Mouse (Mus musculus) hematopoietic stem cell, adult 5-6 weeks (primary cell): Measurements from ENCODE around the gene Ltc4s. TPM values are rescaled to one million over a fixed set of nuclear protein-coding genes. Genes with fewer than 3 reads are reported as not detected.

Experiments used
- ATAC-seq, 2 experiments: fragments of 125-278 bp in 1 of 2; replicated peaks in 1 of 2; 2 replicates each; pipeline ENCODE4 v1.8.0; 2016 to 2017; ENCODE audit warnings: inconsistent platforms in 2 of 2, mild to moderate bottlenecking in 2 of 2, moderate number of reproducible peaks in 2 of 2, low read depth in 1 of 2, moderate TSS enrichment in 1 of 2; ENCODE audit not compliant: low FRiP score in 2 of 2, poor library complexity in 2 of 2, severe bottlenecking in 2 of 2, insufficient read depth in 1 of 2, low TSS enrichment in 1 of 2
- total RNA-seq: library from RNA; stranded (forward); fragments of 172-1452, 232-1000 nt; gene quantifications from 2 replicates; pipeline ENCODE4 v1.2.3, GENCODE M21; 2017

Ltc4s gene
- total RNA-seq, 1 experiment from 2014 or later: 12.0 TPM

DNA sequence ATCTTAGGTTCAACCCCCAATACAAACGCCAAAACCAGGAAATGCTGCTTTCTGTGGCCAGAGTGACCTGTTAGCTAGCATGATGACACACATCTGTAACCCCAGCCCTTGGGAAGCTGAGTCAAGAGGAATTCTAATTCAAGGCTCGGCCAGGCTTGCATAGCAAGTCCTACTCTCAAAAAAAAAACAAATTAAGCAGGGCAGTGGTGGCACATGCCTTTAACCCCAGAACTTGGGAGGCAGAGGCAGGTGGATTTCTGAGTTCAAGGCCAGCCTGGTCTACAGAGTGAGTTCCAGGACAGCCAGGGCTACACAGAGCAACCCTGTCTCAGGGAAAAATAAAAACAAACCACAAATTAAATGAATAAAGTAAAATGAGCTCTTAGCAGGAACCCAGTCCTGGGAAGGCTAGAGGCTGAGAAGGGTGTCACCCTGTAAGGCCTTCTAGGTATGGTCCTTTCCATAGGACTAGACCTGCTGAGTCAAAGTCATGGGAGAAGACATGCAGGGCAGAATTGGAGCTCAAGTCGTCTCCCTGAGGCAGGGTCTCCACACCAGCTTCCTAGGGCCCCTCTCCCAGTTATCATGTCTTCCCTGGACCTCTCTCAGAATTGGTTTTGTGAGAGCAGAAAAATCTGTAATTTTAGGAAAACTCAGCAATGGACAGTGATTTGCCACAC is 26.2 kb downstream of the Ltc4s start:
- ATAC-seq: no peak

DNA sequence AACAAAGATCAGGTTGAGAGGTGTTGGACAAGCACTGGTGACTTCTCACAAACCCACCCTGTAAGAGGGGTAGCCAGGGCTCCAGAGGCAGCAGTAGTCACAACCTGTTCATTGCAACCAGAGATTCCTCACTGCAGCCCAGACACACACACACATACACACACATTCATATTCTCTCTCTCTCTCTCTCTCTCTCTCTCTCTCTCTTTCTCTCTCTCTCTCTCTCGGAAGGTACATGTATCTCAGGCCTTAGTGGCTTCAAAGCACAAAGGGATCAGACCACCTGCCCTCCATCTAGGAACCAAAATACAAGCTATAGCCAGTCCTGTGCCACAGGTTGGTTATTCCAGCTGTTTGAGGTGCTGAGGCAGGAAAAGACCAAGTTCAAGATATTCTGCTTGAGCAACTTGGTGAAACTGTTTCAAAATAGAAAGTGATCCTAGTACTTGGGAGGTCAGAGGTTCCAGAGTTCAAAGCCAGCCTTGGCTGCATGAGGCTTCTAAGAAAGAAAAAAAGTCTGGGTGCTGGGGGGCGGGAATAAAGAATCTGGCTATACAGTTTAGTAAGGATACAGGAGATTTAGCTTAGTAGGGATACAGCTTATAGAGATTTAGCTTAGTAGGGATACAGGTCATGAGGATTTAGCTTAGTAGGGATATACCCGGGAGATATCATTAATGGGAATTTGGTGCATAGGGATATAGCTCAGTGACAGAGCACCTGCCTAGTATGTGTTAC is 26.9 kb downstream of the Ltc4s start:
- ATAC-seq: no peak

DNA sequence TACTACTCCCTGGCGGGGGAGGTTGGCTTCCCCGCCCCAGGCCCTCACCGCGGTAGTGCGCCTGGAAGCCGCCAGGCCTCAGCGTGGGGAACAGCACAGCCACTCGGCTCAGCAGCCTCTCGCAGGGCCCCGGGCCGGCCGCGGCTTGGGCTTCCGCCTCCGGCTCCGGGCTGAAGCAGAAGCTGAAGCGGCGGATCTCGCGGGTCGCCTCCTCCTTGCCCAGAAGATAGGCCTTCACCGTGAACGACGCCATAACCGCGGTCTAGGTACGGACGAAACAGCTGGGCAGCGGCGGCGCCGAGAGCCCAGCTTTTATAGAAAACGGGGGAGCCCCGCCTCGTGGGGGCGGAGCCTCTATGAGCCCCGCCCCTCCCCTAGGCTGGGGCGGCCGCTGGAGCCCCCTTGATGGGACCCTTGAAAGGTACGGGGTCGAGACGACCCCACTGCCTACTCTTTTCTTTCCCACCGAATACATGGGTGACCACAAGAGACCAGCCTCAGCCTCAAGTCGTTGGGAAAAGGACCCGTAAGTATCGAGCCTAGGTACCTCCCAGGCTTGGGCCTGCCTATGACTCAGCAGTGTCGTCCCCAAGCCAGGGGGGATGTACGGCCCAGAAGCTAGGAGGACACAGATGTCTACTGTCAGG is 27.8 kb downstream of the Ltc4s start, which contains the start of the genes Sqstm1 and Mgat4b:
Sqstm1 (minus strand) TSS at position 323 of the 647 bp plus-strand sequence.
Mgat4b (plus strand) TSS at position 386 of the 647 bp plus-strand sequence.
- ATAC-seq: peak; percentile 39 to 66

DNA sequence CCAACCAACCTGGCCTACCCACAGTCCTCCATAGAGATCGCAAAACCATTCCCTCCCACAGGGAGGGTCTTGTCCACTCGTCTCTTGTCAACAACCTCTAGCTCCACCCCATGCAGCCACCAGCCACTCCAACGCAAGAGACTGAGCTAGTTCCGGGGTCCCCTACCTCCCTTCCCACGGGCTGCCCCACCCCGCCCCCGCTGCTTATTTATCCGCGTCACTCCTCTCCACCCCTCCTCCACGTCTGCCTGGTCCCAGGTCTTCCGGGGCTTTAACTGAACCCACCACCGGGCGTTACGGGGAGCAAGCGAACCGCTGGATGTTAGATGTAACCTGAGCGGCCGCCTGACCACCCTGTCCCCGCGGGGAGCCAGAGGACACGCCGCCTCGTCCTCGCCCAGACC is 28.3 kb downstream of the Ltc4s start:
- ATAC-seq: peak; percentile 79 to 85

DNA sequence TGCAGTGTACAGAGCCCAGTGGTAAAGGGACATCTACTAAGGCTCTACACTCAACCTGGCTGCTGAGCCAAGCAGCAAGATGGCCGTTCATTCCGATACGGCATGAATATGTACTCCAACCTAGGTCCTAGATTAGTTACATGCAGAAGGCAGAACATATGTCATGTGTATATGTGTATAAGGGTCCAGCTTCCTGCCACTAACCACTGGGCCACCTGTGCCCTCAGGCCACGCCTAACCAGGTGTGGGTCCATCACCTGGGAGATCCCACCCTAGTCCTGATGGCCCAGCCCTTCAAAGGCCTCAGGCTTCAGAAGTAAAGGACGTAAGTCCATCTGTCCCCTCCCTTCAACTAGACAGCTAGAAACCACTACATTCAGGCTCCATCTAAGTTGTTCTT is 30.4 kb downstream of the Ltc4s start:
- ATAC-seq: no peak

DNA sequence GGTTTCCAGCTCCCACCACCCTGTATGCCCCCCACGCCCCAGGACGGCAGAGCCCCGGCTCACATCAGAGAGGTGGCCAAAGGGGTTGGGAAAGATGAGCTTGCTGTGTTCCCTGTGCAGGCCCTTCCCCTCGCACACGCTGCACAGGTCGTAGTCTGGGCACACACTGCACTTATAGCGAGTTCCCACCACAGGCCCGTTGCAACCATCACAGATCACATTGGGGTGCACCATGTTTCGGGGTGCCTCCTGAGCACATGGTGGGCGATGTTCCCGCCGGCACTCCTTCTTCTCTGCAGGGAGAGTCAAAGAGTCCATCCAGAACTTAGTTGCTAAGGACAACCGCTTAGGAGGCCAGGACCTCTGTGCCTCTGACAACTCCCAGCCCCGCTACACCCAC is 31.1 kb downstream of the Ltc4s start:
- no peak for ATAC-seq

DNA sequence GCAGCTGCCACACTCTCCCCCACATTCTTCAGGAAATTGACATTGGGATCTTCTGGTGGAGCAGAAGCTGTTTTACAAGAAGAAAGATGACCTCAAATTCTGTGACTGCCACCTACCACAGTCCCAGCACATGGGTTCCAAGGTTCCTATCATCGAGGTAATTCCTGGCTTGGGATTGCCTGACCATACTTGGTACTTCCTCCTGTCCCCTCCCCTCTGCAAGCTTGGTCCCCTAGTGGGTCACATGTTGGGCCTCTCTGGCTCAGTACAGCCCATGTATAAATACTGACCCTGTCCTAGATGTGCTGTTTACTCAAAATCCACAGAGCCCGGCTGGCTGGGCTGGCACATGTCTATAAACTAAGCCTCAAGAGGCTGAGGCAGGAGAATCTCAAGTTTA is 32.4 kb downstream of the Ltc4s start:
- ATAC-seq: no peak

DNA sequence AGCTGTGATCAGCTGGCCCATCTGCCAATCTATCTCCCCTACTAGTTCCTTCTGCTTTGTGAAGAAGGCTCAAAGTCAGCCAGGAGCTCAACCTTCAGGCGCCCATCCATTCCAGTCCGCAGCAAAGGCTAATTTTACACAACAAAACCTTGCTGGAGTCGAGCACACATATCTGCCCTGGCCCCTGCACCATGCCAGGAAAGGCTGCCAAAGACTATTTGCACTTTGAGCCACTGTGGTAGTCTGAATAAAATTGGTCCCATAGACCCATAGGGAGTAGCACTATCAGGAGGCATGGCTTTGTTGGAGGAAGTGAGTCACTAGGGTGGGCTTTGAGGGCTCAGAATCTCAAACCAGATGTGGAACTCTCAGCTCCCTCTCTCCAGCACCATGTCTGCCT is 33.0 kb downstream of the Ltc4s start:
- no peak for ATAC-seq

DNA sequence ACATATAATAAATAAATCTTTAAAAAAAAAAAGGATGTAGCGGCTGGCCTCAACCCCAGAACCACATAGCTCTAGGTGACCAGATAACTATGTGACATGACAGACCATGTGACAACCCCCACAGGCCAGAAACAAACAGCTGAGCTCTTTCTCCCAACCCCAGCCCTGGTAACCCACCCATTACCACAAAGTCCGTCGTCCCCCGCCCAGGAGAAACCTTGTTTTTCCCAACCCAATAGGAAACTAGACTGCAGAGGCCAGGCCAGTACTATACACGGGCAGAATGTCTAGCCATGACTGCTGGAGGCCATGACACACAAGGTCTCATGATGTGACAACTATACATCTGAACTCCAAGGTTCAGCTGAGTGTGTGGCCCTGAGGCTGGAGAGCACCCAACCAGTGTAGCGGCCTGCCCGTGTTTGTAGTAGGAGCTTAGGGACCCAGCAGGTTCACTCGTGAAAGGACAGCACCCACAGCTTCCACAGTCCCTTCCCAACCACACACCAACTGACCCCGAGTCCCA is 35.1 kb downstream of the Ltc4s start:
- no peak for ATAC-seq

DNA sequence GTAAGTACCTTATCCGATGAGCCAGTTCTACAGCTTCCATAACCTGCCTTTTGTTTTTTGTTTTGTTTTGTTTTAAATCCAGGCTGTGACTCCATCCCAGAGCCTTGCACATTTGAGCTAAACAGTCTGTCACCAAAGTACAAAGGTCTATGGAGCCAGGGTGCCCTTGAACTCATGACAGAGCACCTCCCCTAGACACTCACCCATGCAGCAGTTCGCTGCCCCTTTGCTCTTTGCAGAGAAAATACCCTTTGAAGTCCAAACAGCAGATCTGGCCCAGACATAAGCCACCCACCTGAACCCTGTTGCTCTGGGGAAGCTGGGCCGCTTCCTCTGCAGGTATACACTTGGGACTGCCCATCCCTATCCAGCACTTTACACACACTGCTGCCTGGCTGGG is 36.8 kb downstream of the Ltc4s start:
- no peak for ATAC-seq

DNA sequence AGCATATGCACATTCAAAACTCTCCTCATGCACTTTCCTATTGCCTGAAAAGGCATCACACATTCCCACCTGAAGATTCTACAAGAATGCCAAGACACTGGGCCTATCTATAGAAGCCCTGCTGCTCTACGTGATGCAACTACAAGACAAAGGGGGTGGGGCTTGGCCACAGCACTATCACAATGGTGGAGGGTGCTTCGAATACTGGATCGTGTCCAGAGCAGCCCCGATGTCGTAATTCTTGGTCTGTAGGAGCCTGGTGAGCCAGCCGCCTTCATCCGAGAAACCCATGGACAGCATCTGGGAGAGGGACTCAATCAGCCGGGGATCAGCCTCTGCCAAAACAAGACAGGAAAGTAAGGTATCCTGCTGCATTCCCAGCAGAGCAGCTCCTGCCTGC is 37.8 kb downstream of the Ltc4s start:
- ATAC-seq: peak in 1 of 2 experiments; percentile 27; a peak in 1 of 4 replicates

DNA sequence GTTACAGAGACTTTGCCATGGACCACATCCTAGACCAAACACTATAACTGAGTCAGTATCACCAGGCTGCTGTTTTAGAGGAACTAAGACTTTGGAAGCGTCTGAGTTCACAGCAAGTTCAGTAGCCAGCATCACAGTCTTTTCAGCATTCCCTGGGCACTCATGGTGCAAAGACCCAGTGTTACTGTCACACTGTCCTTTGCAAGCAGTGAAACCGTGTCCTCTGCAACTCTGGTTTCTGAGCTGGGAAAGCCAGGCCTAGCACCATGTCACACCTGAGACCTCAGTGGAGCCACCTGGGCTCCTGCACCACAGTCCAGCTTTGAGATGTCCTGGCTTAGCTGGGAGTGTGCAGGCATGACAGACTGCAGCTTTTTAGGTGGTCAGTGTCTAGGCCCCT is 39.5 kb downstream of the Ltc4s start:
- no peak for ATAC-seq

DNA sequence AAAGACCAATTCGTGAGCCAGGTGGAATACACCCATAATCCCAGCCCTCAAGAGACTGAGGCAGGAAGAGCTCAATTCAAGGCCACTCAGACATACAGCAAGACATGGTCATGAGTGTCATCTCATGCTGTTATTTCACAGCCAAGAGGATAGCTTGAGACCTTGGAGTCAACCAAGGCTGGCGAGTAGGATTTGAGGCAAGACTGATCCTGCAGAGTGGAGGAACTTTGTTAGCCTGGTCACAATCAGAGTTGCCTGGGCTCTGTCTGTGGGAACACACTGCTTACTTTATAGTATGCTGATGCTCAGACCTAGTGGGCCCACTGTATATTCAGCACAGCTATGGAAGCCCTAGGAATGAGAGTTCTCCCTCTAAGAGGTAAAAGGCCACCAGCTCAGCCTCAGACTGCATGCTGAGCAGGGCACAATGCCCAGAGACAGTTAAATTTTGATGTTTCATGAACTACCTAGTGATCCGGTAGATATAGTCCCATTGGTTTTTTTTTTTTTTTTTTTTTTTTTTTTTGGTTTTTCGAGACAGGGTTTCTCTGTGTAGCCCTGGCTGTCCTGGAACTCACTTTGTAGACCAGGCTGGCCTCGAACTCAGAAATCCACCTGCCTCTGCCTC is 40.1 kb downstream of the Ltc4s start:
- no peak for ATAC-seq

DNA sequence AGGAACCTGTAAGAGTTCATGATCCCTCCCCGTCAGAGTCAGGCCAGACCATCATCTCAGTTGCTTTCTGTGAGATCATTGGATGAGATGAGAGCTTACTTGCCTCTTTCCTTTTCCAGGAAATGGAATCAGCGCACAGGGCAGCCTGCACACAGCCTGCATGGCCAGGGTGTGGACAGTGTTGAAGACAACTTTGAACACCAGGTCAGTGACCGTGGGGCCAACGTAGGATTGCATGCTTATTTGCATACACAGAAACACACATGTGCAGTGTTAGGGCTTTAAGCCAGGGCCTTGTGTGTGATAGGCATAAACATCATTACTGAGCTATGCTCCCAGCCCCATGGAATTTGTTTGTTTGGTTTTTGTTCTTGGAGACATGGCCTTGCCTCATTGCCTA is 40.9 kb downstream of the Ltc4s start:
- ATAC-seq: no peak

DNA sequence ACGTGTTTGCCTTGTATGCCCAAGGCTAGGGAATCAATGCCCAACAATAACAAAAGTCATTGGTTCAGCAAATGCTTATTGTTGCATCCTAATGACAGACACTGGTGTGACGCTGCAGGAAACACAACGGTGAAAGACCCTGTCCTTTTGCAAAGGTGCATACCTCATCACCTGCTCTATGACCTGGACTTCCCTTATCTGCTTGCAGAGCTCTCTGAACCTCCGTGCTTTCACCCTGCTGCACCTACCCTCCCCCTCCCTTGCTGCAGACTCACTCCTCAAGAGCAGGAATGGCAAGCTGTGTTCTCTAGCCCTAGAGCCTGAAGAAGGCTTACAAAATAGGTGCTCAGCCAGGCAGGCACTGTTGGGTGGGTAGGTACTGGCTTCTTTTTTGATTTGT is 43.6 kb downstream of the Ltc4s start:
- ATAC-seq: no peak

DNA sequence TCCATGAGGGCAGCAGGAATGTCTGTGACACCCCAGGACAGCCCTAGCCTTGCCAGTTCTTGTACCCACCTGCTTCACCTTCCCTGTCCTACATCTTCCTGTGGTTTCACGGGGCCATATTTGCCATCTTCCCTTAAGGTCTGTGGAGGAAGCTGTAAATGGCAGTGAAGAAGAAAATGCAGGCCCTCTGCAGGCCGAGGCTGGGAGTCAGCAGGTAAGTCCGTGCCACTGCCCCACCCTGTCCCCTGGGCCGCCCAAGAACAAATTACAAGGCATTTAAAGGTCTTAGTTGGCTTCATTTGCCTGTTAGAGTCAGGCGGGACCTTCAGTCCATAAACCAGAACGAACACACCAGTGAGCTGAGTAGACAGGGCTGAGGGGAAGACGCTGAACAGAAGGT is 44.3 kb downstream of the Ltc4s start:
- no peak for ATAC-seq

DNA sequence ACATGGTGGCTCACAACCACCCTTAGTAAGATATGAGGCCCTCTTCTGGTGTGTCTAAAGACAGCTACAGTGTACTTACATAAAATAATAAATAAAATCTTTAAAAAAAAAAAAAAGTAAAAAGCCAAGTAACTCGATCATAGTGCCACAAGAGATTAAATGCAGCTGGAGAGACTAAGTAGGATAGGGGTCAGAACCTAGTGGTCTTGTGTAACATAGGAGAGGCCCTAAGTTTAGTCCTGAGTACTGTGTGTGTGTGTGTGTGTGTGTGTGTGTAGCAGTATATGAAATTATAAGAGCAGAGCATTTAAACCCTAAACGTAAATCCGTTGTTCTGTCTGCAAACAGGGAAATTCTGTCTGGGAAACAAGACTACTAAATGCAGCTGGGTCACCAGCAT is 46.1 kb downstream of the Ltc4s start:
- no peak for ATAC-seq

DNA sequence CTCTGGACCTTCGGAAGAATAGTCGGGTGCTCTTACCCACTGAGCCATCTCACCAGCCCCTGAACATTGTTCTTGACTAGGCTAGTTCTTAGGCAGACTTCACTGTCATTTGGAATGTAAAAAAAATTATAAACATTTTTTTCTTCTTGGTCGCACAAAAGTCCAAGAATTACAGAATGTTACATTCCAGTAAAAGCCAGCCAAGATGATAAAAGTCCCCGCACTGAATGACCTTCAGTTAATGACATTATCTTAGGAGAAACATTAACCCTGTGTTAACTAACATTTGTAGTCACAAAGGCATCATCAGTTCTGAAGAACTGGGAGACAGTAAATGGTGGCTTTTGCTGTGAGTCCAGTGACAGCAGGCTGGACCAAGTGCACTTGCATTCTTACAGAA is 48.1 kb downstream of the Ltc4s start:
- ATAC-seq: no peak
